Mouse (Mus musculus) layer of hippocampus, postnatal 36 days (tissue): ENCODE measurements around the gene Ttc34. TPM values are rescaled to one million over a fixed set of nuclear protein-coding genes. Genes with fewer than 3 reads are reported as not detected.

Experiments
- DNase-seq, 2 experiments: peaks; one replicate each; pipeline ENCODE4 v3.0.0; 2022
- total RNA-seq, 2 experiments: library from RNA; stranded (reverse); gene quantifications; 2 replicates each; pipeline ENCODE4 v1.2.3; 2021

Gene Ttc34
- total RNA-seq, 2 experiments from 2014 or later: 2.1 to 2.7 TPM

GRCm38 (mm10) chr4:154897676-154898465, 60.6 kb downstream of the Ttc34 start:
- no peak for DNase-seq

GRCm38 (mm10) chr4:154898506-154899446, 61.5 kb downstream of the Ttc34 start, which contains the start of gene Fam213b:
Fam213b (minus strand) TSS chr4:154899135.
- peak; percentile 80 for DNase-seq

GRCm38 (mm10) chr4:154902371-154902770, 65.1 kb downstream of the Ttc34 start:
- DNase-seq: no peak

- DNase-seq: peak; percentile 69 to 73
Measured at GRCm38 (mm10) chr4:154904185-154905071, 67.2 kb downstream of the Ttc34 start.

- DNase-seq: peak; percentile 57 to 65
Measured at GRCm38 (mm10) chr4:154907833-154908232, 70.6 kb downstream of the Ttc34 start.

GRCm38 (mm10) chr4:154908490-154908889, 71.2 kb downstream of the Ttc34 start:
- DNase-seq: no peak

GRCm38 (mm10) chr4:154910606-154911522, 73.6 kb downstream of the Ttc34 start:
- DNase-seq: no peak

GRCm38 (mm10) chr4:154911644-154912043, 74.4 kb downstream of the Ttc34 start:
- DNase-seq: no peak

- no peak for DNase-seq
Measured at GRCm38 (mm10) chr4:154913845-154914244, 76.6 kb downstream of the Ttc34 start.

- DNase-seq: no peak
Measured at GRCm38 (mm10) chr4:154914252-154914651, 77.0 kb downstream of the Ttc34 start.

GRCm38 (mm10) chr4:154914707-154915106, 77.4 kb downstream of the Ttc34 start:
- no peak for DNase-seq

GRCm38 (mm10) chr4:154915286-154915685, 78.0 kb downstream of the Ttc34 start:
- no peak for DNase-seq

- no peak for DNase-seq
Measured at GRCm38 (mm10) chr4:154916662-154917061, 79.4 kb downstream of the Ttc34 start.

Other genes with a start within 250 kb of the Ttc34 start
- 10 to 100 TPM in 1 of 2 experiments, 1 to 10 TPM in 1; 9.4 to 11.8 TPM for gene Prdm16, start 200.6 kb upstream of the Ttc34 start, total RNA-seq
- not detected for gene Actrt2, start 169.6 kb upstream of the Ttc34 start, total RNA-seq
- under 1 TPM; 0.15 to 0.40 TPM for gene Mmel1, start 32.1 kb downstream of the Ttc34 start, total RNA-seq
- 10 to 100 TPM; 40.4 to 45.9 TPM for gene Fam213b, start 61.7 kb downstream of the Ttc34 start, total RNA-seq
- gene Tnfrsf14, start 91.1 kb downstream of the Ttc34 start, total RNA-seq: 1 to 10 TPM in 1 of 2 experiments, under 1 TPM in 1; 0.60 to 1.1 TPM
- gene Hes5, start 123.5 kb downstream of the Ttc34 start, total RNA-seq: 10 to 100 TPM; 17.6 to 28.1 TPM
- 10 to 100 TPM; 40.6 to 40.8 TPM for gene Pank4, start 126.7 kb downstream of the Ttc34 start, total RNA-seq
- gene Plch2, start 219.3 kb downstream of the Ttc34 start, total RNA-seq: 10 to 100 TPM; 96.6 to 96.9 TPM
- gene Pex10, start 229.6 kb downstream of the Ttc34 start, total RNA-seq: 10 to 100 TPM; 21.8 to 24.0 TPM
- gene Rer1, start 248.9 kb downstream of the Ttc34 start, total RNA-seq: 10 to 100 TPM; 65.6 to 68.8 TPM
- gene Morn1, start 249.1 kb downstream of the Ttc34 start, total RNA-seq: 10 to 100 TPM; 11.6 to 12.6 TPM